In the genomic region with DNA sequence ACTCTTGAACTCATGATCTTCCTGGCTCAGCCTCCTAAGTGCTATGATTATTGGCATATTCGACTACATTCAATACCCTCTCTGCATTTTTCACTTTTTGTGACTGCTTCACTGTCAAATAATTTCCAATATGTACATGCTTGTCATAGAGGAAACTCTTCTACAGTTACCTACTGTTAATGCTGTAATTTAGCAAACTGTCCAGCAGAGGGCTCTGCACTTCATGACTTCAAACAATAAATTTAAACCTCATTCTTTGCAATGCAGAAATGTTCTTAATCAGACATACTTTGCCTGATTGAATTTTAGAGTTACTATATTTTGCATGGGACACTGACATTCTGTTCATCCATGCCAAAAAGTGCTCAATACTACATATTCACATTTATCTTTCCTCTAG, we compare ENCODE assay signal across 8 mouse cellular contexts. TPM values are rescaled to one million over a fixed set of nuclear protein-coding genes. Genes with fewer than 3 reads are reported as not detected.
A peak's percentile ranks its signal among the peaks of the same experiment; 100 is the strongest.
DNase-seq lines count a peak whose midpoint lies in the region; ATAC-seq and TF ChIP-seq lines count a peak whose summit lies in the region.

No protein-coding gene starts in this region.

- H3K27me3 ChIP-seq in hindbrain, postnatal 0 days (ENCODE audit: insufficient read depth, low read length): no peaks in the 10 kb centered on the region
- no peaks in the 10 kb centered on the region for H3K27me3 ChIP-seq in hindbrain, embryonic 16.5 days (replicated peaks; ENCODE audit: control insufficient read depth, insufficient read depth, low read length)

- H3K36me3 ChIP-seq in hindbrain, postnatal 0 days (ENCODE audit: insufficient read depth, low read length): peaks cover 10% of the 10 kb centered on the region; the same call in 1 of the 2 replicates
- peaks cover 8% of the 10 kb centered on the region for H3K36me3 ChIP-seq in hindbrain, embryonic 16.5 days (ENCODE audit: control insufficient read depth, insufficient read depth, low read length)

- H3K27ac ChIP-seq in hindbrain, postnatal 0 days: no peak overlapping the region
- H3K27ac ChIP-seq in hindbrain, embryonic 16.5 days (ENCODE audit: low read depth, low read length): no peak overlapping the region

- no peaks in the 10 kb centered on the region for H3K9me3 ChIP-seq in hindbrain, postnatal 0 days (ENCODE audit: low read length)
- H3K9me3 ChIP-seq in hindbrain, embryonic 16.5 days (ENCODE audit: control insufficient read depth, low read length): no peaks in the 10 kb centered on the region

- no peaks in the 10 kb centered on the region for H3K4me1 ChIP-seq in hindbrain, postnatal 0 days (ENCODE audit: insufficient read depth, low read length)
- no peaks in the 10 kb centered on the region for H3K4me1 ChIP-seq in hindbrain, embryonic 16.5 days (ENCODE audit: control insufficient read depth, insufficient read depth, low read depth, low read length)

- no peak for ATAC-seq in hindbrain, postnatal 0 days
- no peak for ATAC-seq in hindbrain, embryonic 16.5 days
- 0 out of 2 replicates have a peak, but pooled peaks have one; percentile 53 for ATAC-seq in megakaryocyte-erythroid progenitor cell, adult 5-6 weeks (replicated peaks; ENCODE audit: low FRiP score, low TSS enrichment, poor library complexity, severe bottlenecking)
- no peak for ATAC-seq in monocyte, adult 5-6 weeks (replicated peaks; ENCODE audit: insufficient number of reproducible peaks, low FRiP score, low TSS enrichment, poor library complexity, severe bottlenecking)

- WGBS in hindbrain, postnatal 0 days: 11% methylated on average over 1 of the region's 1 CpGs
- WGBS in hindbrain, embryonic 16.5 days: 4% methylated on average over 1 of the region's 1 CpGs

- no peak overlapping the region for H3K4me2 ChIP-seq in hindbrain, postnatal 0 days (ENCODE audit: low read depth, low read length)
- no peak overlapping the region for H3K4me2 ChIP-seq in hindbrain, embryonic 16.5 days (ENCODE audit: low read length)

- H3K9ac ChIP-seq in hindbrain, postnatal 0 days (replicated peaks; ENCODE audit: low read length): no peak overlapping the region
- no peak overlapping the region for H3K9ac ChIP-seq in hindbrain, embryonic 16.5 days (ENCODE audit: low read depth, low read length)

- H3K4me3 ChIP-seq in hindbrain, postnatal 0 days (ENCODE audit: low read length): no peak overlapping the region
- no peak overlapping the region for H3K4me3 ChIP-seq in hindbrain, embryonic 16.5 days (ENCODE audit: low read length)

- TF ChIP-seq CTCF in hindbrain, postnatal 0 days (IDR thresholded peaks at IDR 0.05; ENCODE audit: low read depth): peak; percentile 78

- DNase-seq in hindbrain, postnatal 0 days (ENCODE audit: low spot score): peak; percentile 87
- DNase-seq in thymus, postnatal 14 days: peak; percentile 27
- no peak for DNase-seq in thymus, postnatal 36 days
- DNase-seq in c-Kit-positive CD71-positive TER-119-positive erythroid progenitor cells, embryonic 14.5 days (ENCODE audit: low spot score): peak; percentile 47
- no peak for DNase-seq in urinary bladder, adult 2 months (ENCODE audit: low spot score)

RNA-seq across cellular contexts. Expression of a gene that starts 13.0 kb away (rescaled TPM):
- 11.9 and 19.8 TPM in 2 replicates for total RNA-seq in hindbrain, postnatal 0 days (2014; rRNA removed)
- polyA plus RNA-seq in hindbrain, postnatal 0 days (2015; fragmentation: Nextera tagmentation; extraction: Ambion mirVana): 40.6 and 42.1 TPM in 2 replicates
- 49.2 and 54.8 TPM in 2 replicates for polyA plus RNA-seq in hindbrain, embryonic 16.5 days (2015; fragmentation: Nextera tagmentation; extraction: Ambion mirVana)
- total RNA-seq in megakaryocyte-erythroid progenitor cell, adult 5-6 weeks (2014; fragmentation: Nextera tagmentation): 61.8 and 85.4 TPM in 2 replicates
- total RNA-seq in megakaryocyte-erythroid progenitor cell, adult 5-6 weeks (2017): 30.3 and 56.7 TPM in 2 replicates
- polyA plus RNA-seq in urinary bladder, adult 2 months (2012; rRNA removed): 34.1 and 35.2 TPM in 2 replicates
- 10.3 to 18.7 TPM (median 12.1 TPM) in 3 replicates for total RNA-seq in monocyte, adult 5-6 weeks (2017)

RNA-seq across cellular contexts. Expression of a gene that starts 13.1 kb away (rescaled TPM):
- total RNA-seq in hindbrain, postnatal 0 days (2014; rRNA removed): 47.2 and 59.6 TPM in 2 replicates
- polyA plus RNA-seq in hindbrain, postnatal 0 days (2015; fragmentation: Nextera tagmentation; extraction: Ambion mirVana): 66.5 and 67.0 TPM in 2 replicates
- polyA plus RNA-seq in hindbrain, embryonic 16.5 days (2015; fragmentation: Nextera tagmentation; extraction: Ambion mirVana): 73.7 and 78.3 TPM in 2 replicates
- total RNA-seq in megakaryocyte-erythroid progenitor cell, adult 5-6 weeks (2014; fragmentation: Nextera tagmentation): 17.9 and 24.6 TPM in 2 replicates
- total RNA-seq in megakaryocyte-erythroid progenitor cell, adult 5-6 weeks (2017): 22.6 and 30.6 TPM in 2 replicates
- 18.6 and 22.1 TPM in 2 replicates for polyA plus RNA-seq in urinary bladder, adult 2 months (2012; rRNA removed)
- 15.2 to 24.7 TPM (median 16.6 TPM) in 3 replicates for total RNA-seq in monocyte, adult 5-6 weeks (2017)

Comparison
In these comparisons a context has a peak if more than half of its experiments do, and no peak if none do; other contexts are left out.
1. DNase-seq: peak in hindbrain, postnatal 0 days (single experiment), thymus, postnatal 14 days (single experiment) and c-Kit-positive CD71-positive TER-119-positive erythroid progenitor cells, embryonic 14.5 days (single experiment); none in thymus, postnatal 36 days (0 of 2) and urinary bladder, adult 2 months (single experiment).